Mouse (Mus musculus): ENCODE measurements at regions not wholly inside any gene's neighbourhood (a gene's known extent, or its start where the extent isn't known, plus 50 kb on each side); places are given as distances from the start of the nearest gene placed in this dataset.

DNA sequence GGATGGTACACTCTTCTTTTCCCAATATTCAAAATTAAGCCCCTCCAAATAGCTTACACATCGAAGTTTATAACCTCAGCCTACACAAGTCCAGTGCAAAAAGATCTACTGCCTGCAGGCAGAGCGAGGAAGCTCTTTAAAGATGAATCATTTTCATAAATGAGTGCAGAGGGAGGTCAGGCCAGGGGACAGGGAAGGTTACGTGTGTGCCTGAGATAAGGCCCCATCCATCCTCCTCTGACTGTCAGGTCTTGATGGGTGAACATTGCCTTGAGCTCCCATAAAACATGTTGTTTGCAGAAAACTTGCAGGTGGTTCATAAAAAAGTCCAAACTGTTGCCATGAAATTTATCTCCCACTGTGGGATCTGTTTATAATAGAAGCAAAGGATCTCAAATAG, 493.0 kb upstream of the 4930412O13Rik start:
- TF ChIP-seq CTCF (IDR thresholded peaks at IDR 0.05) (no peak), POLR2A (IDR thresholded peaks at IDR 0.05; ENCODE audit: insufficient read depth, low read depth, low read length) (no peak)

Measured in heart, adult 2 months (tissue).